Mouse (Mus musculus): ENCODE data around the gene Zeb2.

The Zeb2 gene

DNA sequence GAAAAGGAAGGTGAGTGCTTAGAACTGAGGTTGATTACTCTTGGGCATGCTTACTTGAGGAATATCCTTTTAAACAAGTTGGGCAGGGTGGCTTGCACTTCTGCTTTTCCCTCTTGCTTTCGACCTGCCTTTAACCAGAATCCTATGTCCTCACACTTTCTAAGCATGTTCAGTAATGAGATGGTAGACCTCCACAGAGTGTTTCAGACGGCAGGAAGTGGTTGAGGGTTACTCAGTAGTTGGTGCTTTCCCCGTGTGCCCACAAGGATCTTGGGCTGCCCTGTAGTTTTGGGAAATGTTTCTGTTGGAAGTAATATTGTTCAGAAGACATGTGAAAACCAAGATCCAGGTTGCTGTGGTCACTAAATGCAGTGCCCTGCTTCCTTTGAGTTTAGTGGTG lies 135.5 kb downstream of the Zeb2 start:
- Histone ChIP-seq H3K27me3 (ENCODE audit: control insufficient read depth, insufficient read depth, low read length, poor library complexity, severe bottlenecking) (no peaks in the 10 kb centered on the region), H3K36me3 (ENCODE audit: control insufficient read depth, insufficient read depth, low read length, poor library complexity, severe bottlenecking) (no peaks in the 10 kb centered on the region)
- DNase-seq (ENCODE audit: low read depth, low spot score) = peak; percentile 41

DNA sequence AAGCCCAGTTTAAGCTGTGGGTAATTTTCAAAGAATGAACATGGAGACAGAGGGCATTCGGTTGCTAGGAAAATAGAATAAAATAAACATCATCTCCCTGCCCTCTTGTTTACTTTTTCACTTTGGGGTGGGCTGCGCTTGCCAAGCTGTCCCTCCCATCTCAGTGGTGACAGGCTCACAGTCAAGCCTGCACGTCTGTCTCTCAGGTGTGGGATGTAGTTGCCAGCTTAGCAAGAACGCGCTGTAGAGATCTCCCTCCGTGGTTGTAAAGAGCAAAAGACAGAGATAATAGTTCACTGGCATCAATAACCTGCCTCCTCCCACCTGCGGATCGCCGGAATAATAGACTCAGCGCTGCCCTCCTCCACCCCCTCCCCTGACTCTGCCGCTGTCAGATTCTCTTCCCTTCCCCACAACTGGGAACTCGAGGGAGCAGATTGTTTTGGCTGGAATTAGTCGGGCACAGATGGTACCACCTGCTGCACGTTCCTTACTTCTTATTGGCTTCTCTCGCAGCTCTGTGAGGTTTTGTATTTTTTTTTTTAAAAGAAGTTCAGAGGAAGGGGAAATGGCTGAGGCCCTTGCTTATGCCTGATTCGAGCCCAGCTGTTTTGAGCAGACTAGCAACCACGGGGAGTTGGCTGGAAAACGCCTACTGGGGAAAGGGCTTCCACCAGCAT lies 138.0 kb downstream of the Zeb2 start:
- Histone ChIP-seq H3K27me3 (ENCODE audit: control insufficient read depth, insufficient read depth, low read length, poor library complexity, severe bottlenecking) (no peaks in the 10 kb centered on the region), H3K36me3 (ENCODE audit: control insufficient read depth, insufficient read depth, low read length, poor library complexity, severe bottlenecking) (no peaks in the 10 kb centered on the region)
- no peak for DNase-seq (ENCODE audit: low read depth, low spot score)

DNA sequence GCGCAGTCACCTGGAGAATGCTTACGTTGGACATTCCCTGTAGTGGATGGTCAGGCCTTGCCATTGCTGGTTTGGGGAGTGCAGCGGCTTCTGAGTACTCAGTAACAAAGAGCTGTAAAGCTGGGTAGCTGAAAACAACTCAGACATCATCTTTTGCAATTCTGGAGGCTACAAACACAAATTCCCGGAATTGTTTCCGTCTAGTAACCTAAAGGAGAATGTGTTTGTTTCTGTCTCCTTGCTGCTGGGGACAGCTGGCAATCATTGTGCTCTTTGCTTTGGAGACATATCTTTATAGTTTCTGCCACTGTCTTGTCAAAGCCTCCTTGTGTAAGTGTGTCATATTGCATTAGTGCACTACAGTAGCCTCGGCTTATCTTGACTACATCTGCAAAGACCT lies 139.2 kb downstream of the Zeb2 start:
- Histone ChIP-seq H3K27me3 (ENCODE audit: control insufficient read depth, insufficient read depth, low read length, poor library complexity, severe bottlenecking) (no peaks in the 10 kb centered on the region), H3K36me3 (ENCODE audit: control insufficient read depth, insufficient read depth, low read length, poor library complexity, severe bottlenecking) (no peaks in the 10 kb centered on the region)
- DNase-seq (ENCODE audit: low read depth, low spot score) = no peak

DNA sequence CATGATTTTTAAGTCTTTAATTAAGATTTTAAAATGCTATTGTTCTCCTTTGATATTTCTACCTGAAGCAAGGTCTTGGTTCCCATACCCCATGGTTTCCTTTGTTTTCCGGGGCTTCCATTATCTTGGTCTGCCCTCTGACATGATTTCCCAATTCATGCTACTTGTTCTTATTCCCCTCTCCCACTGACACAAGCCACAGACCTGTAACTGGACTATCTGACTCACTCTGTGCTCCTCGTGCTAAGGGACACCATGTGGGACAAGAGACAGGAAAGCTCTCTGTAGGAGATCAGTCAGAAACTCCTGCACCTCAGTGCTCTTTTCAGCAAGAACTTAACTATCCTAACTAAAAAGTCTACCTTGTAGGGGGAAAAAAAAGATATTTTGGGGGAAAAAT lies 139.6 kb downstream of the Zeb2 start:
- Histone ChIP-seq H3K27me3 (ENCODE audit: control insufficient read depth, insufficient read depth, low read length, poor library complexity, severe bottlenecking) (no peaks in the 10 kb centered on the region), H3K36me3 (ENCODE audit: control insufficient read depth, insufficient read depth, low read length, poor library complexity, severe bottlenecking) (no peaks in the 10 kb centered on the region)
- DNase-seq (ENCODE audit: low read depth, low spot score) = no peak

DNA sequence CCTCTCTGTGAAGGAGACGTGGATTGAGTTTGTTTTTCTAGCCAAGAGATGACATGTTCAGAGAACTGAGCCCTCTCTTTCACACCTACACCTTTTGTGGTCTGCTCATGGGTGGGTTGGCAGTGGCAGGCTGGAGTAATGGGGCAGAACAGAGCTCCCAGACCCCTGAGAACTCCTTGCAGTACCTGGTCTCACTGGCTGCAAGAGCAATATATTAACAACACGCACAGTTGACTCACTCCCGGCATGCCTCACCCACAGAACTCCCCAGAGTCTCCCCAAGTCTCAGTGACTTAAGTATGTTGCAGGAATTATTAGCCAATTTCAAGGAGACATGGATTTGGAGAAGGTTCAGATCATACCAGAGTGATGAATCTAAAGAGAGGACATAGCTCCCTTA lies 140.1 kb downstream of the Zeb2 start:
- no peak for DNase-seq (ENCODE audit: low read depth, low spot score)
- Histone ChIP-seq H3K36me3 (ENCODE audit: control insufficient read depth, insufficient read depth, low read length, poor library complexity, severe bottlenecking) (no peaks in the 10 kb centered on the region), H3K27me3 (ENCODE audit: control insufficient read depth, insufficient read depth, low read length, poor library complexity, severe bottlenecking) (no peaks in the 10 kb centered on the region)

DNA sequence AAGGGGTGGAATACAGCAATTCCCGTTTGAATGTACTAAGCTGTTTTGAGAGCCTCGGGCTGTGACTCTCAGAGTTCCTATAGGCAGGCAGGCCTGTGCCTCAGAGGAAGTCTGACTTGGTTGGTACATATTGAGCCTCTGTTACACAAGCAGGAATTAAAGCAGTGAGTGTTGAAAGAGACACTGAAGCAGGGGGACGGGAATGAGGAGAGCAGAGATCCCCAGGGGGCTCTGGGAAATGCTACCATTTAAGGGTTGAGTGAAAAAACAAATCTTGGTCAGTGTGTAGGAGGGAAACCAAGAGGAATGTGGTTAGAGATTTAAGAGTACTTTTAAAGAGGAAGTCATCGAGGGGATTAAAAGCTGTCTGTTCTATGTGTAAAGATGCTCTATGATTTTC lies 140.7 kb downstream of the Zeb2 start:
- Histone ChIP-seq H3K36me3 (ENCODE audit: control insufficient read depth, insufficient read depth, low read length, poor library complexity, severe bottlenecking) (no peaks in the 10 kb centered on the region), H3K27me3 (ENCODE audit: control insufficient read depth, insufficient read depth, low read length, poor library complexity, severe bottlenecking) (no peaks in the 10 kb centered on the region)
- peak; percentile 5 for DNase-seq (ENCODE audit: low read depth, low spot score)

DNA sequence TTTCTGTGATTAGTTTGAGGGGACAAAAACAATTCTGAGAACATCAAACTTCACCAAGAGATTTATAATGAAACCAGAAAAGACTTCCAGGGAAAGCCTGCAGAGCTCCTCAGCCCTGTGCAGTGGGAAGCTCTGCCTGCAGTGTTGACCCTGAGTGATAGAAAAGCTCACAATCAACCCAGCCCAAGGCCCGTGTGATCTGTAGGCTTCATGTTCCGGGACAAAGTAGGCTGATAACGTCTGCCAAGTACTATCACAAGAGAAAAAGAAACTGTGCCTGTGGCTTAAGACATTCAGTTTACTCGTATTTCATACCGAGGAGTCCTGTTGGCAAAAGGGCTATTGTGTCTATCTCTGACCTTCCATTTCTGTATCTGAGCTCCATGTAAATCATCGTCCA lies 143.4 kb downstream of the Zeb2 start:
- Histone ChIP-seq H3K27me3 (ENCODE audit: control insufficient read depth, insufficient read depth, low read length, poor library complexity, severe bottlenecking) (no peaks in the 10 kb centered on the region), H3K36me3 (ENCODE audit: control insufficient read depth, insufficient read depth, low read length, poor library complexity, severe bottlenecking) (no peaks in the 10 kb centered on the region)
- no peak for DNase-seq (ENCODE audit: low read depth, low spot score)

DNA sequence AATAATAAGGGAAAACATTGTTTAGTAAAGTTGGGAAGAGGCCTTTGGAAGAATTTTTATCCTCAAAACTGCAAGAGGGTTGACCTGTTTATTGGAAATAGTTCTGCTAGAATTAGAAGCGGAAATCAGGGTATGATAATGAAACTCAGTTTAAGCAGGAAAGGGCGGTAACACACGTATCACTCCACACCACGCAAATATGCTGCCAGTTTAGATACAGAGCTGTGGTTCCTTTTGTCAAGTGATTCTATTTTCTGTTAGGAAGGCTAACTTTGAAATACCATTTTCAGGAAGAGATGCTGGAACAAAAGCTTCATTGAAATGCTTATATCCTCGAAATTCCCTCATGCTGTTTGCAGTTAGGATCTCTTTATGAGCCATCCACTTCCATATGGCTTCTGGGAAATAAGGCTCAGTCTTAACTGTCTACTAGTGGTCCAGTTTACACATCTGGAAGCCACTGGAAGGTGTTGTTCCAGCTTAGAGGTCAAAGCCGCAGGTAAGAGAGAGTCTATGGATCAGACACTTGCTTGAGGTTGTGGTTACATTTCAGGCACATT lies 147.0 kb downstream of the Zeb2 start:
- H3K36me3 ChIP-seq (ENCODE audit: control insufficient read depth, insufficient read depth, low read length, poor library complexity, severe bottlenecking) = no peaks in the 10 kb centered on the region
- no peak for DNase-seq (ENCODE audit: low read depth, low spot score)
- no peaks in the 10 kb centered on the region for H3K27me3 ChIP-seq (ENCODE audit: control insufficient read depth, insufficient read depth, low read length, poor library complexity, severe bottlenecking)

DNA sequence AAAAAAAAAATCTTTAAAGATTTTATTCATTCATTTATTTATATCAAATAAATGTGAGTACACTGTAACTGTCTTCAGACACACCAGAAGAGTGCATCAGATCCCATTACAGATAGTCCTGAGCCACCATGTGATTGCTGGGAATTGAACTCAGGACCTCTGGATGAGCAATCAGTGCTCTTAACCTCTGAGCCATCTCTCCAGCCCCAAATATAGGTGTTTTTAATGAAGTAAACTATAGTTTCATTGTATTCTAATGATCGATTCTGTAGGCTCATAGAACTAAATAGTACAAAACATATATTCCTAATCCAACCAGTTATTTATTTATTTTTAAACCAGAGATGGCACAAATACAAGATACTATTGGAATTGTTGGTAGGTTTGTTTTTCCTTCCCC lies 147.6 kb downstream of the Zeb2 start:
- DNase-seq (ENCODE audit: low read depth, low spot score) = no peak
- no peaks in the 10 kb centered on the region for H3K27me3 ChIP-seq (ENCODE audit: control insufficient read depth, insufficient read depth, low read length, poor library complexity, severe bottlenecking)
- no peaks in the 10 kb centered on the region for H3K36me3 ChIP-seq (ENCODE audit: control insufficient read depth, insufficient read depth, low read length, poor library complexity, severe bottlenecking)

DNA sequence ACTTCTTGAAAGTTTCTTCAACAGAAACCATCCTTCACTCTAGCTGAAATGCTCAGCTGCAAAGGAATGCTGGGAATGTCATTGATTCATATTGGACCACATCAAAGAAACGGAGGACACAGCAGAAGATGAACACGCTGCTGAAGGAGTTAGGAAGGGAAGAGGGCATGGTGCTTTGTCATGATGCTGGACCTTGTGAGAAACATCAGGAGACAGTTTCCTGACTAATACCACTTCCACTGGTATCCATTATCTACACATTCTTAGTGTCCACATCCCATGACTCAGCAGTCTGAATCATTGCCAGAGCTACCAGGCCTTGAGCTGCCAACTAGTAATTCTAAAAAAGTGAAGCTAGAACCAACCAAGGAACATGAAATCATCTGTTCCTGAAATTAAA lies 148.0 kb downstream of the Zeb2 start:
- DNase-seq (ENCODE audit: low read depth, low spot score) = no peak
- no peaks in the 10 kb centered on the region for H3K36me3 ChIP-seq (ENCODE audit: control insufficient read depth, insufficient read depth, low read length, poor library complexity, severe bottlenecking)
- H3K27me3 ChIP-seq (ENCODE audit: control insufficient read depth, insufficient read depth, low read length, poor library complexity, severe bottlenecking) = no peaks in the 10 kb centered on the region

DNA sequence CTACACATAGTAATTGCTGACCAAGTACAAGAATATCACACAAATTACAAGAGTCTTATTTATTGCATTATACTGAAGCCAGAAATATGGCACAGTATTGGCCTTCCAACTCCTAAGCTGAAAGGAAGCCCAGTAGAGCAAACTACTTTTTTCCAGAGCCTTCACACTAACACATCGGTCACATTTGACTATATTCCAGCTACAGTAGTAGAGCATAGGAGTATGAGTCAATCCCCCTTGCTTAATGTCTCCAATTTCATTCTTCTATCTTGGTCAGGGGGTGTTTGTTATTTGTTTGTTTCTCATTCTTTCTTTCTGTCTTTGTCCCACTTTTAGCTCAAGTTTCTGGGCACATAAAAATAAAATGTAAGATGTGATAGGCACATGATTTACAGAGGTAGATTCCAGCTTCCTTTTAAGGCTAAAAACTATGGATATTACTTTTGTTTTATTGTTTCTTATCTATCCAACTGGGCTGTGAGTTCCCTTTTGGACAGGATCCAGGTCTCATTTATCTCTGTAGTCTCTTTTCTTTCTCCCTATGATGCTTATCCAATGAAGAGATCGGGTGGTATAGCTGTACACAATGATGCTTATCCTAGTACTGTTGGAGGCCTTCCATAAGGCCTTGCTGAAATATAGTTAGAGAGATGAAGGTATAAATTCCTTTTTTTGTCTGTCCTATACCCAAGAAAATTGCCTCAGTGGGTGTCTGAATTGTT lies 151.2 kb downstream of the Zeb2 start:
- Histone ChIP-seq H3K27me3 (ENCODE audit: control insufficient read depth, insufficient read depth, low read length, poor library complexity, severe bottlenecking) (no peaks in the 10 kb centered on the region), H3K36me3 (ENCODE audit: control insufficient read depth, insufficient read depth, low read length, poor library complexity, severe bottlenecking) (no peaks in the 10 kb centered on the region)
- no peak for DNase-seq (ENCODE audit: low read depth, low spot score)

DNA sequence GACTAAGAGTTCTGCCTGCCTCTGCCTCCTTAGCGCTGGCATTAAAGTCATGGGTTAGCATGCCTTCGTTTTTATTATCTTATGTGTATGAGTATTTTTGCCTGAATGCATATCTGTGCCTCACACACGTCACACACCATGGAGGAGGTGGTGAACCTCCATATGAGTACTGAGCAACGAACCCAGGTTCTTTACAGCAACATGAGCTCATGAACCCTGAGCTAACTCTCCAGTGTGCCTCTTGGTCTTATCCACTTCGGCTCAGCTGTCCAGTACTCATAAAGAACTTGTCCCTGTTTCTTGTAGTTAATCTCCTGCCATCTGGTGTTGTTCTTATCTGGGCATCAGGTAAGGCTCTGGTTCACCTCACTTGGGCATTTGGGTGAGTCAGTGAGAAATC lies 154.6 kb downstream of the Zeb2 start:
- Histone ChIP-seq H3K27me3 (ENCODE audit: control insufficient read depth, insufficient read depth, low read length, poor library complexity, severe bottlenecking) (no peaks in the 10 kb centered on the region), H3K36me3 (ENCODE audit: control insufficient read depth, insufficient read depth, low read length, poor library complexity, severe bottlenecking) (no peaks in the 10 kb centered on the region)
- DNase-seq (ENCODE audit: low read depth, low spot score) = no peak

DNA sequence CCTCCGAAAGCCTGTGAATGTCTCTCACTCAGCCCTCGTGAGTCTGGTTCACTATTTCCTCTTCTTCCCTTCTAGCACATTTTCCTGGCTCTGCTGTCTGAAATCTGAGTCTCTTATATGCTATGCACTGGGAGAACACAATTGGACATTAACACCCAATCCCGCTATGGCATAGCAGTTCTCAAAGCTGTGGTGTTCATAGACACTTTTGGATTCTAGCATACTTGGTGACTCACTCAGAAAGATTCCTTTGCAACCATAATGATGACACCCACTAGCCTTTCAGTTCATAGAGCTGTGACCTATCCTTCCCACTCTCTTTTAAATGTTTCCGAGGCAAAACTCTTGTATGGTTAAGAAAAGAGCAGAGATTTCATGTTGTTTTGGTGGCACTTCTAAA lies 156.0 kb downstream of the Zeb2 start:
- no peaks in the 10 kb centered on the region for H3K36me3 ChIP-seq (ENCODE audit: control insufficient read depth, insufficient read depth, low read length, poor library complexity, severe bottlenecking)
- H3K27me3 ChIP-seq (ENCODE audit: control insufficient read depth, insufficient read depth, low read length, poor library complexity, severe bottlenecking) = no peaks in the 10 kb centered on the region
- DNase-seq (ENCODE audit: low read depth, low spot score) = no peak

DNA sequence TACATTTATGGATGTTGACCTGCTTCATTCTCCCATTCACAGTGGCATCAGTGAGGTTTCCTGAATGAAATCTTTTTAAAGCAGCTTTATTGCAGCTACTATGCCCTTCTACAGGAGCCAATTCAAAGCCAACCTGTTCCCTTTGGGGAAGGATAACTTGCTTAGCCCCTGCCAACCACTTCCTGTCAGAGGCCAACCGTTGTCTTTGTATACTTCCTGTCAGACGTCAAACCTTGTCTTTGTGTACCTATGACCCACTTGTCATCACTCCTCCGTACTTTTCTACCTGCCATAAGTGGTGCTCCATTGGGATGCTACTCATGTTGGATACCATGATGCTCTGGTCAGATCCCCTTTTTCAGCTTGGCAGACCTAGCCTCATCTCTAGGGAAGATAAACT lies 156.6 kb downstream of the Zeb2 start:
- Histone ChIP-seq H3K27me3 (ENCODE audit: control insufficient read depth, insufficient read depth, low read length, poor library complexity, severe bottlenecking) (no peaks in the 10 kb centered on the region), H3K36me3 (ENCODE audit: control insufficient read depth, insufficient read depth, low read length, poor library complexity, severe bottlenecking) (no peaks in the 10 kb centered on the region)
- peak; percentile 13 for DNase-seq (ENCODE audit: low read depth, low spot score)

DNA sequence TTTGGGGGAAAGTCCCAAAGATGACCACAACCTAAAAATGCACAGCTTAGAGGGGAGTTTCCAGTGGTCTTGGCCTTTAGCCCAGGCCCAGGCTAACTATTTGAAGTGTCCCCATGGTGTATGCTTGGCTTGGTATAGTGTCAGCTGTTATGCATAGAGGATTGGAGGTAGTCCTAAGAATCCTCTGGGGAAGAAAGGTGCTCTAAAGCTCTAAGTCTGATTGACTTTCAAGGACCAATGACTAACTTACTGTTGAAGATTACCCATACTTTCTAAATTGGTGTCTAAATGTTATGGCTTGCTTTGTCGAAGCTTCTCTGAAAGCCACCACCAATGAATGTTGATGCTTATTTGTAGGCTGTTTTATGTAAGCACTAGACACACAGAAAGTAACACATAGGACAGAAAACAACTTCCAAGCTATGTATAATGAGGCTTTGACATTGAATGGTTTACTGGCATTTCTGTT lies 159.8 kb downstream of the Zeb2 start:
- DNase-seq (ENCODE audit: low read depth, low spot score) = peak; percentile 69

More for the DNA sequence above, 159.8 kb downstream of the Zeb2 start:
- H3K36me3 ChIP-seq (ENCODE audit: control insufficient read depth, insufficient read depth, low read length, poor library complexity, severe bottlenecking) = no peaks in the 10 kb centered on the region
- H3K27me3 ChIP-seq (ENCODE audit: control insufficient read depth, insufficient read depth, low read length, poor library complexity, severe bottlenecking) = no peaks in the 10 kb centered on the region
